Mouse (Mus musculus): ENCODE data around the gene Lrfn3. TPM values are rescaled to one million over a fixed set of nuclear protein-coding genes. Genes with fewer than 3 reads are reported as not detected.

The Lrfn3 gene
- polyA plus RNA-seq, 1 experiment, result 1.1 TPM

DNA sequence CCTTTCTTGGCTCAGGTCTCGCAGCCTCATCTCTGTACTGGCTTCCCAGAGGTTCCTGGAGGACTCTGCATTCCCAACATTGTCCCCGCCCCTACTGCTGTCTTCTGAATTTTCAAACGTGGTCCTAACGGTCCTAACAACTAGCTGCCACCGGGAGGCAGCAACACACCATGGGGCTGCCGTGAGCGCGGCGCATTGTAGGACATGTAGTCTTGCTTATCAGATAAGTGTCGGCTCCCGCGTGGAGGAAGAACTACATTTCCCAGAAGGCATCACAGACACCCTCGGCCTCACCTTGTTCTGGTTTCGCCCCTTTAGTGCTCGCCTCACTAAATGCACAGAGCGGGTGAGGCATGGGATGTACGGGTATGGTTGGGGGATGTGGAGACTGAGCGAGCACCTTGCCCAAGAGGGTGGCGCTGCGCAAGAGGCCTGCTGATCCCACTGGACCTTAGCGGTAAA, 11.0 kb upstream of the Lrfn3 start:
- DNase-seq, result peak; percentile 89
- H3K36me3 ChIP-seq (ENCODE audit: control insufficient read depth, insufficient read depth, low read length), result no peaks in the 10 kb centered on the region
- H3K27ac ChIP-seq (ENCODE audit: control insufficient read depth, insufficient read depth, low read length), result no peak overlapping the region
- peaks cover 2% of the 10 kb centered on the region; the same call in 1 of the 2 replicates for H3K4me1 ChIP-seq (replicated peaks; ENCODE audit: control insufficient read depth, insufficient read depth, low read length)
- no peaks in the 10 kb centered on the region for H3K27me3 ChIP-seq (ENCODE audit: control insufficient read depth, insufficient read depth, low read length)
- WGBS, result 1% methylated on average over 21 of the region's 21 CpGs
- no peak overlapping the region for H3K4me3 ChIP-seq (ENCODE audit: control insufficient read depth, insufficient read depth, low read length)
- no peak for TF ChIP-seq POLR2A (IDR thresholded peaks at IDR 0.05; ENCODE audit: control insufficient read depth, extremely low read depth, insufficient read depth, low read length, poor library complexity)
- TF ChIP-seq CTCF (IDR thresholded peaks at IDR 0.05; ENCODE audit: borderline replicate concordance, control insufficient read depth, extremely low read depth, insufficient read depth, low read length, poor library complexity), result peak; percentile 96

DNA sequence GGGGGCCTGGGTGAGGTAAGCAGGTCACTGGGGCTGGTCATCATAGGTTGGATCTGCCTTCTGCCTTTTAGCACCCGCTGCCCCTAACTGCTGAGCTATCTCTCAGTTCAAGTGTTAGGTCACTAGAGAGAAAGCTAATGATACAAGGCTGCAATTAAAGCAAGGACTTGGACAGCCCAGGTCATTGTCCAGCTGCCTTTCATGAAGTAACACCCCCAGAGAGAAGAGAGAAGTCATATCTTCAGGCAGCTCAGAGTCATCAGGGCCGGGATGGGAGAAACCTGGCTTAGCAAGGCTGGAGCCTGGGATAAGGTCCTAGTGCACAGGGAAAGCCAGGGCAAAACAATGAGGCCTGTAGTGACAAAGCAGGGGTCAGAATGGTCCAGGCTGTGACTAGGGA, 4.9 kb upstream of the Lrfn3 start:
- H3K4me3 ChIP-seq (ENCODE audit: control insufficient read depth, insufficient read depth, low read length), result no peak overlapping the region

DNA sequence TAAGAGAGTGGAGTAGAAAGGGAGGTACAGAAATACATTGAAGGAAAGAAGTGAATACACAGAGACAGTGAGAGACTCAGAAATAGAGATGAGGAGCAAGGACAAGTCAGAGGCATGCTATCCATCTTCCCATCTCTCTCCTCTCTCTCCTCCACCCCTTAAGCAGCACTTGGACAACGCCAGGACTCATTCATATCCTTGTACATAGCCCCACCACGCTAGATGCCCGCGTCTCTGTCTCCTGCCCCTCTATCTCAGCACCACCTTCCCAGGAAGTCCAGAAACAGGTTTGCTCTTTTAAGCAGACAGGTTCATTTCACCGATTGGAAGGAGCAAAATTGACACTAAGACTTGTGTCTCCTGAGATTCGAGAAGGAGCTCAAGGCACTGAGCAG, 769 bp upstream of the Lrfn3 start:
- 72% methylated on average over 6 of the region's 6 CpGs for WGBS
- Histone ChIP-seq H3K27me3 (ENCODE audit: control insufficient read depth, insufficient read depth, low read length) (peaks cover 7% of the 10 kb centered on the region; the same call in 1 of the 2 replicates), H3K4me3 (ENCODE audit: control insufficient read depth, insufficient read depth, low read length) (no peak overlapping the region), H3K36me3 (ENCODE audit: control insufficient read depth, insufficient read depth, low read length) (no peaks in the 10 kb centered on the region), H3K4me1 (replicated peaks; ENCODE audit: control insufficient read depth, insufficient read depth, low read length) (no peaks in the 10 kb centered on the region), H3K27ac (ENCODE audit: control insufficient read depth, insufficient read depth, low read length) (no peak overlapping the region)
- no peak for TF ChIP-seq CTCF (IDR thresholded peaks at IDR 0.05; ENCODE audit: borderline replicate concordance, control insufficient read depth, extremely low read depth, insufficient read depth, low read length, poor library complexity)
- no peak for TF ChIP-seq POLR2A (IDR thresholded peaks at IDR 0.05; ENCODE audit: control insufficient read depth, extremely low read depth, insufficient read depth, low read length, poor library complexity)
- no peak for DNase-seq

More for the DNA sequence above, 4.9 kb upstream of the Lrfn3 start:
- TF ChIP-seq POLR2A (IDR thresholded peaks at IDR 0.05; ENCODE audit: control insufficient read depth, extremely low read depth, insufficient read depth, low read length, poor library complexity) (no peak), CTCF (IDR thresholded peaks at IDR 0.05; ENCODE audit: borderline replicate concordance, control insufficient read depth, extremely low read depth, insufficient read depth, low read length, poor library complexity) (no peak)
- no peaks in the 10 kb centered on the region for H3K36me3 ChIP-seq (ENCODE audit: control insufficient read depth, insufficient read depth, low read length)
- no peak overlapping the region for H3K27ac ChIP-seq (ENCODE audit: control insufficient read depth, insufficient read depth, low read length)
- peaks cover 5% of the 10 kb centered on the region; the same call in 1 of the 2 replicates for H3K27me3 ChIP-seq (ENCODE audit: control insufficient read depth, insufficient read depth, low read length)
- no peak for DNase-seq
- 77% methylated on average over 2 of the region's 2 CpGs for WGBS
- no peaks in the 10 kb centered on the region for H3K4me1 ChIP-seq (replicated peaks; ENCODE audit: control insufficient read depth, insufficient read depth, low read length)

DNA sequence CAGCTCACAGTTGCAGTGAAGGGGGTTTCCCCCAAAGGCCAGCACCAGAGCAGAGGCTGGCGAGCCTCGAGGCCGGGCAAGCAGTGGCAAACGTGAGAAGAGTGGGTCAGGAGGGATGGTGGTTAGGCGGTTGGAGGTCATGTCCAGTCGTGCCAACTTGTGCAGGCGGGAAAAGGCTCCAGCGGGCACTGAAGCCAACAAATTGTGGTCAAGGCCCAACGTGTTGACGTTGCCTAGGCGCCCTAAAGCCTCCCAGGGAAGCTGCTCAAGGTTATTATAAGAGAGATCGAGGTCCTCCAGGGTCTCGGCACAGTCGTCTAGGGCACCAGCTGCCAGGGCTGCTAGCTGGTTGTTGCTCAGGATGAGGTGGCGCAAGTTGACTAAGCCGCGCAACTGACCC, 2.5 kb downstream of the Lrfn3 start:
- Histone ChIP-seq H3K4me1 (replicated peaks; ENCODE audit: control insufficient read depth, insufficient read depth, low read length) (no peaks in the 10 kb centered on the region), H3K27me3 (ENCODE audit: control insufficient read depth, insufficient read depth, low read length) (peaks cover 7% of the 10 kb centered on the region; the same call in 1 of the 2 replicates), H3K4me3 (ENCODE audit: control insufficient read depth, insufficient read depth, low read length) (no peak overlapping the region), H3K27ac (ENCODE audit: control insufficient read depth, insufficient read depth, low read length) (no peak overlapping the region), H3K36me3 (ENCODE audit: control insufficient read depth, insufficient read depth, low read length) (no peaks in the 10 kb centered on the region)
- 91% methylated on average over 17 of the region's 17 CpGs for WGBS
- no peak for TF ChIP-seq POLR2A (IDR thresholded peaks at IDR 0.05; ENCODE audit: control insufficient read depth, extremely low read depth, insufficient read depth, low read length, poor library complexity)
- no peak for TF ChIP-seq CTCF (IDR thresholded peaks at IDR 0.05; ENCODE audit: borderline replicate concordance, control insufficient read depth, extremely low read depth, insufficient read depth, low read length, poor library complexity)
- DNase-seq, result no peak

DNA sequence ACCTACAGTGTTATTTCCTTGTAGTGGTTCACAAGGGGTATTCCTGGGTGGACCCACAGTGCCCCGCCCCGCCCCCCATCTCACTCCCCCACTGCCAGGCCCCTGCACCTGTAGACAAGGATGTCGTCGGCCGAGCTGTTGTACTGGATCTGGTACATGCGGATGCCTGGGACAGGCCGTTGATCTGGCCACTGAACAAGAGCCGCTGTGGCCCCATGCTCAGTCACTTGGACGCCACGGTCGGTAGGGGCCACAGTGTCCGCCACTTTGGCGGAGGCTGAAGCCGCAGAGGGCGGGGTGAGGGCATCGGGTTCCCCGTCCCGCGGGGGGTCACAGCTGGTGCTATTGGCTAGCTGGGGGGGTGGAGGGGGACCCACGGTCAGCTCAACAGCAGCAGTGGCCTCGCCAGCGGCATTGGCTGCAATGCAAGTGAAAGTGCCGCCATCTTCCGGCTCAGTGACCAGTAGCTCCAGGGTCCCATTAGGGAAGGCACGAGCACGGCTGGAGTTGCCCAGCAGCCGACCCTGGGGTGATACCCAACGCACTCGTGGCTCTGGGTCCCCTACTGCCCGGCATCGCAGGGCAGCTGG, 3.2 kb downstream of the Lrfn3 start:
- DNase-seq, result no peak
- no peak overlapping the region for H3K27ac ChIP-seq (ENCODE audit: control insufficient read depth, insufficient read depth, low read length)
- no peak overlapping the region for H3K4me3 ChIP-seq (ENCODE audit: control insufficient read depth, insufficient read depth, low read length)
- no peaks in the 10 kb centered on the region for H3K36me3 ChIP-seq (ENCODE audit: control insufficient read depth, insufficient read depth, low read length)
- no peak for TF ChIP-seq POLR2A (IDR thresholded peaks at IDR 0.05; ENCODE audit: control insufficient read depth, extremely low read depth, insufficient read depth, low read length, poor library complexity)
- TF ChIP-seq CTCF (IDR thresholded peaks at IDR 0.05; ENCODE audit: borderline replicate concordance, control insufficient read depth, extremely low read depth, insufficient read depth, low read length, poor library complexity), result no peak
- 89% methylated on average over 31 of the region's 31 CpGs for WGBS
- no peaks in the 10 kb centered on the region for H3K4me1 ChIP-seq (replicated peaks; ENCODE audit: control insufficient read depth, insufficient read depth, low read length)
- peaks cover 7% of the 10 kb centered on the region; the same call in 1 of the 2 replicates for H3K27me3 ChIP-seq (ENCODE audit: control insufficient read depth, insufficient read depth, low read length)

DNA sequence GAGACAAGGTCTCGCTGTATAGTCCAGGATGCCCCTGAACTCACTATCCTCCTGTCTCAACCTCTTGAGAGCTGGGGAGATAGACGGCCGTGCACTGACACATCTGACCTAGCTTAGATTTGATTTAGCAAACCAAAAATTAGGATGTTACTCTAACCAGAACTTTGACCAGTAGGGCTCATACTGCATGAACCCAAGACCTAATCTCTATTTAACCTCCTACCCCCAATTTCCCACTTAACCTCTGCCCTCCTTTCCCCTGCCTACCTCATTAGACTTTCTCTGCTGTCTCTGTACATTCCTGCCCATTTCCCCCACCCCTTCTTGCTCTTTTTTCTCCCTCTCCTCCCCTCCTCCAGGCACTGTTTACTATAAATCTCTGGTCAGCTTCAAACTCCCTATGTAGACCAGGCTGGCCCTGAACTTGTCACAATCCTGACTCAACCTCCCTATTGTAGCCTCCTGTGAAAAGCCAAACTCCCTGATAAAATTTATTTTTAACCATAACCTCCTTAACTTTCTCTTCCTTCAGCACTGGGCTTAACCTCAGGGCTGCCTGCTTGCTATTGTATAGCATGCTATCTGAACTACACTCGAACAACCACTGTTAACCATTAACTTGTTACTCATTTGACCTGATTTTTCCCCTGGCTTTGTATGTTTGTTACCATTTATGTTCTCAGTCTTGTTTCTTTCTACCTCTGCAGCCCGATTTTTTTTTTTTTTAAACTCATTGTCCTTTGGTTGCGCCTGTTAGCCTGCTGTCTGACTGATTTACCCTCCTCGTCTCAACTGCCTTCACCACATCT, 4.0 kb downstream of the Lrfn3 start:
- Histone ChIP-seq H3K27me3 (ENCODE audit: control insufficient read depth, insufficient read depth, low read length) (peaks cover 7% of the 10 kb centered on the region; the same call in 1 of the 2 replicates), H3K4me1 (replicated peaks; ENCODE audit: control insufficient read depth, insufficient read depth, low read length) (no peaks in the 10 kb centered on the region), H3K27ac (ENCODE audit: control insufficient read depth, insufficient read depth, low read length) (no peak overlapping the region), H3K4me3 (ENCODE audit: control insufficient read depth, insufficient read depth, low read length) (no peak overlapping the region), H3K36me3 (ENCODE audit: control insufficient read depth, insufficient read depth, low read length) (no peaks in the 10 kb centered on the region)
- TF ChIP-seq POLR2A (IDR thresholded peaks at IDR 0.05; ENCODE audit: control insufficient read depth, extremely low read depth, insufficient read depth, low read length, poor library complexity) (no peak), CTCF (IDR thresholded peaks at IDR 0.05; ENCODE audit: borderline replicate concordance, control insufficient read depth, extremely low read depth, insufficient read depth, low read length, poor library complexity) (no peak)
- DNase-seq, result no peak
- 77% methylated on average over 7 of the region's 7 CpGs for WGBS

Data from thymus, adult 2 months (tissue).